Mouse (Mus musculus): ENCODE measurements around the gene Cacfd1.

Gene Cacfd1

GRCm38 (mm10) chr2:27009714-27010244 is at the start of gene Cacfd1:
TSS of gene Cacfd1 (plus strand) at chr2:27009926.
- DNase-seq (ENCODE audit: low spot score) = peak; percentile 79

DNA sequence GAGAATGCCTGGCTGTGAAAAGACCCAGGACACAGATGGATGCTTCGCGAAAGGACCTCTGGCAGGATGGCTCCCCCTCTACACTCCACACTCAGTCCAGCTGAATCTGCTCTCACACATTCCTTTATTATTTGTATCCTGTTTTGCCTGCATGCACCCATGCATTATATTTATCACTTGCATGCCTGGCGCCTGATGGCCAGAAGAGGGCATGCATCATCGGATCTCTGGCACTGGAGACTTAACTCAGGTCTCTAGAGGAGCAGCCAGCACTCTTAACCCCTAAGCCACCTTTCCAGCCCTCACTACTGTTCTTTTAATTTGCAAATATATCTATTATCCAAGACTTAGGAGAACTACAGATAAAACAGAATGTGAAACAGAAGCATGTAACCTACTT is 49.0 kb upstream of the Cacfd1 start:
- DNase-seq (ENCODE audit: low spot score) = no peak

DNA sequence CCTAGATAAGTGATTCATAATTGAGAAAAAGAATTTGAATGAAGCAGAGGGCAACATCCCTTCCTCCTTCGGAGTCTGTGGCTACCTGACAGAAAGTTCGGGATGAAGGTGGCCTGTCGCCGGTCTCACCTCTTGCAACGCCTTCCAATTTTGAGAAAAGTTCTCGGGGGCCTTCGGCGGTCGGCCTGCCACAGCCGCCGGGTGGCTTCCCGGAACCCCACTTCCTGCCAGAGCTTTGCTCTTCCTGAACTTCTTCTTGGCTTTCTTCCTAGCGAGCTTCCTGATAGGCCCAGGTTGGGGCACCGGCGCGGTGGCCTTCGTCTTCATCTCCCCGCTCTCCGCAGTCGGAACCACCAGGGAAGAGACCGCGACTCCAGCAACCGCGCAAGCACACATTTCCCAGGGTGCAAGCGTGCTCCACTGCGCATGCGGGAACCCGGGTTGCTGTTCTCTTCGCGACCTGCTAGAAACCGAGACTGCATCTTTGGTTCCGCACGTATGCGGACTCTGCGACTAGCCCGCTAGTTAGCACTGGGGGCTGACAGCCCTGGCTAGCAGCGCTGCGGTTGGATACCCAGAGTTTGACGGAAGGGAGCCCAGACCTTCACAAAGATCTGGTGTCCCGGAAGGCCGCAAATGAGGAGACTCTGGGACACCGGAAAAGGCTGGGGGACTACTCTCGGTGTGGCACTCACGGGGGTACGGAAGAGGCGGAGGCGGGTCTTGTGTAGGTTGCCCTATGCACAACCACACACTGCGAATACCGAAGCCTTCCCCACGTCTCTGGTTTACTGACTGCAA is 45.6 kb upstream of the Cacfd1 start, which contains the start of gene Rexo4:
Gene Rexo4, minus strand, starts transcription at position 464 of the 801 bp plus-strand sequence.
- DNase-seq (ENCODE audit: low spot score) = peak; percentile 92

GRCm38 (mm10) chr2:26964724-26965370 is 44.9 kb upstream of the Cacfd1 start:
- DNase-seq (ENCODE audit: low spot score) = no peak

DNA sequence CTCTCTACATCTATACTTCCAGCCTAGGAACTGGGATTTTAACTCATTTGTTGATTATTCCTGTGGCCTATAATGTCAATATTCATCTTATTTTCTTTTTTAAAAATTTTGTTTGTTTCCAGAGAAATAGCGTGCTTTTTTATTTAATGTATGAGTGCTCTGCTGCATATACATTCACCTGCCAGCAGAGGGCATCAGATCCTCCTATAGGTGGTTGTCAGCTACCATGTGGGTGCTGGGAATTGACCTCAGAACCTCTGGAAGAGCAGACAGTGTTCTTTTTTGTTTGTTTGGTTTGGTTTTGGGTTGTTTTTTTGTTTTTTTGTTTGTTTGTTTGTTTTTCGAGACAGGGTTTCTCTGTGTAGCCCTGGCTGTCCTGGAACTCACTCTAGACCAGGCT is 42.5 kb upstream of the Cacfd1 start:
- DNase-seq (ENCODE audit: low spot score) = no peak

- no peak for DNase-seq (ENCODE audit: low spot score)
Observed at GRCm38 (mm10) chr2:26973116-26973515, 36.6 kb upstream of the Cacfd1 start, which contains the start of gene Adamts13. TSS of gene Adamts13 (plus strand) at chr2:26973416.

- no peak for DNase-seq (ENCODE audit: low spot score)
Observed at GRCm38 (mm10) chr2:26973960-26974359, 35.8 kb upstream of the Cacfd1 start.

GRCm38 (mm10) chr2:26980361-26980760 is 29.4 kb upstream of the Cacfd1 start:
- DNase-seq (ENCODE audit: low spot score) = no peak

DNA sequence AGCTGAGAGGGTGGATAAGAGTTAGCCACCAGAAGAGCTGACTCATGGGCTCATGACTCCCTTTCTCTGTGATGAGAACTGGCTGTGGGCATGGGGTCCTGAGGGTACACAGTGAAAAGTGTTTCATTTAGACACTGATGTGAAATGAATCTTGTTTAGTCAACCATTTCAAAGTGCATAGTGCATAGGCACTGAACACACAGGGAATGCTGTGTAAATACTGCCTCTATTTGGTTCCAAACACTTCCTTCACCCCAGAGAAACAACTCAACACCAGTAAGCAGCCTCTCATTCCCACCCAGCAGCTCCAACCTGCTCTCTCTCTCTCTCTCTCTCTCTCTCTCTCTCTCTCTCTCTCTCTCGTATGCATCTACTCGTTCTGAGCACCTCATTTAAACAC is 25.5 kb upstream of the Cacfd1 start:
- no peak for DNase-seq (ENCODE audit: low spot score)

GRCm38 (mm10) chr2:26984640-26985039 is 25.1 kb upstream of the Cacfd1 start:
- no peak for DNase-seq (ENCODE audit: low spot score)

GRCm38 (mm10) chr2:26993936-26994335 is 15.8 kb upstream of the Cacfd1 start:
- no peak for DNase-seq (ENCODE audit: low spot score)

GRCm38 (mm10) chr2:26997498-26997897 is 12.2 kb upstream of the Cacfd1 start:
- DNase-seq (ENCODE audit: low spot score) = no peak

DNA sequence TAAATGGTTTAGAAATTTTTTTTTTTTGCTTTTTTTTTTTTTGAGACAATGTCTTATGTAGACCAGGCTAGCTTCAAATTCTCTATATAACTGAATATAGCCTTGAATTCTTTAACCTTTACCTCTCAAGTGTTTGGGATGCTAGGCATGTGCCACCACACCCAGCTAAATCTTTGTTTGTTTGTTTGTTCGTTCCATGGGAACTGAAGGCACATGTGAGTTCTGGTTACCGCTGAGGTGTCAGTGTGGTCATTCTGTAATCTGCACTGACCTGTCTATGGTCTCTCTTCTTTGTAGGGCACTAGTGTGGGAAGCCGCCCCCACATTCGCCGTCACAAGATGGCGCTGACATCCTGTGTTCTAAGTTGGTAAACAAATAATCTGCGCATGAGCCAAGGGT is 11.7 kb upstream of the Cacfd1 start:
- no peak for DNase-seq (ENCODE audit: low spot score)

GRCm38 (mm10) chr2:27006255-27006654 is 3.5 kb upstream of the Cacfd1 start:
- no peak for DNase-seq (ENCODE audit: low spot score)

GRCm38 (mm10) chr2:27007701-27008100 is 2.0 kb upstream of the Cacfd1 start:
- no peak for DNase-seq (ENCODE audit: low spot score)

GRCm38 (mm10) chr2:27017802-27018201 is 8.1 kb downstream of the Cacfd1 start:
- peak; percentile 76 for DNase-seq (ENCODE audit: low spot score)

- DNase-seq (ENCODE audit: low spot score) = no peak
Observed at GRCm38 (mm10) chr2:27019530-27019929, 9.8 kb downstream of the Cacfd1 start.

GRCm38 (mm10) chr2:27021103-27021502 is 11.4 kb downstream of the Cacfd1 start:
- no peak for DNase-seq (ENCODE audit: low spot score)

GRCm38 (mm10) chr2:27022612-27023011 is 12.9 kb downstream of the Cacfd1 start:
- DNase-seq (ENCODE audit: low spot score) = no peak

- DNase-seq (ENCODE audit: low spot score) = no peak
Observed at GRCm38 (mm10) chr2:27024136-27024535, 14.4 kb downstream of the Cacfd1 start.

DNA sequence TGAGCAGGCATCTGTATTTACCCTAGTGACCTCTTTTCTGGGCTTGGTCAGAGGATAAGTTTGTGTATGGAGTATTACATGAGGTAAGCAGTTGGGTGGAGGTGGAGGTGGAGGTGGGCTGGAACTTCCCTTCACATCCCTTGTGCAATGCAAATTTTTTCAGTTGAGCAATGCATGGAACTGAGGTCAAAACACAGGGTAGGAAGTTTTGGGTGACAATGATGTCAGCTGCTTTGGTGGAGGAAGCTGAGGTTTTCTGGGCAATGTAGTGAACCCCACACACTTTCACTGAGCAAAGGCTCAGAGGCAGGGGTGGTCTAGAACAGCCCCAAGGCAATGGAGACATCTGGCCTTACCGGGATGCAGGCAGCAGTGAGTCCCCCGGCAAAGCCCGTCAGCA is 15.8 kb downstream of the Cacfd1 start:
- DNase-seq (ENCODE audit: low spot score) = no peak

DNA sequence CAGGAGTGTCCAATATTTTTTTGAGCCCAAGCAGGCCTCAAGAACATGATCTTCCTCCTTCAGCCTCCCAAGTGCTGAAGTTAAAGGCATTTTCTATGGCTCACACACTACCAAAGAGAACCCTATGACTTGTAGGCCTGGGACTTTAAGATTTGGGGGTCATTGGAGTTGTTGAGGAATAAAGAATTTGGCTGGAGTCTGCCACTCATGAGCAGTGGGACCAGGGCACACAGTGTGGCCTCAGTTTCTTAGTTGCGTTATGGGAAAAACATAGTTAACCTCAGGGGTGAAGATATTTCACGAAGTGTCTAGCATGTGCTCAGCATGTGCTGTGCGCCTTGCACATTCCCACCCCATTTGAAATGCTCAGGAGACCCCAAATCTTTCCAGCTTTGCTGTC is 16.6 kb downstream of the Cacfd1 start:
- no peak for DNase-seq (ENCODE audit: low spot score)

All from urinary bladder, postnatal 25 days (tissue).